Mouse (Mus musculus) hindbrain, embryonic 13.5 days (tissue): ENCODE results near the gene Sf3a1. TPM values are rescaled to one million over a fixed set of nuclear protein-coding genes. Genes with fewer than 3 reads are reported as not detected.
"Not testable (repeated sequence)": the region's sequence is repeated elsewhere in the genome, so short reads cannot be mapped to it uniquely, and the experiment has no call there.

Experiments used
- ATAC-seq: fragments of 200-750 bp; cut with Nextera tagmentation; 2 replicates; pipeline ENCODE4 v1.8.0; 2017; ENCODE audit warnings: moderate TSS enrichment; ENCODE audit not compliant: low FRiP score
- H3K27ac ChIP-seq: fragments of 300-500 bp; sonication (generic); 2 replicates; pipeline ENCODE4 v1.5.1; 2015; ENCODE audit warnings: inconsistent platforms, mild to moderate bottlenecking, moderate library complexity
- H3K27me3 ChIP-seq: fragments of 300-500 bp; sonication (generic); 2 replicates; pipeline ENCODE4 v1.6.1; 2015; ENCODE audit warnings: mild to moderate bottlenecking, inconsistent platforms
- H3K36me3 ChIP-seq: fragments of 300-500 bp; sonication (generic); 2 replicates; pipeline ENCODE4 v1.6.1; 2015; ENCODE audit warnings: mild to moderate bottlenecking, inconsistent platforms
- H3K4me1 ChIP-seq: fragments of 300-500 bp; sonication (generic); replicated peaks from 2 replicates; pipeline ENCODE4 v1.6.1; 2015; ENCODE audit warnings: inconsistent platforms
- H3K4me2 ChIP-seq: fragments of 300-500 bp; sonication (generic); 2 replicates; pipeline ENCODE4 v1.6.1; 2015; ENCODE audit warnings: inconsistent platforms, mild to moderate bottlenecking, moderate library complexity
- H3K4me3 ChIP-seq: fragments of 300-500 bp; sonication (generic); 2 replicates; pipeline ENCODE4 v1.5.1; 2015; ENCODE audit warnings: mild to moderate bottlenecking, inconsistent platforms
- H3K9ac ChIP-seq: fragments of 300-500 bp; sonication (generic); 2 replicates; pipeline ENCODE4 v1.6.1; 2015; ENCODE audit warnings: mild to moderate bottlenecking, inconsistent platforms
- H3K9me3 ChIP-seq: fragments of 300-500 bp; sonication (generic); 2 replicates; pipeline ENCODE4 v1.6.1; 2016; ENCODE audit warnings: inconsistent platforms
- whole genome bisulfite sequencing: fragments of 180-500 bp; shearing (Covaris S2); methylation state at CpG from one replicate; pipeline ENCODE4 v1.1.7; 2015; 5-methylcytosine and 5-hydroxymethylcytosine counted together
- polyA plus RNA-seq: library from polyadenylated mRNA; unstranded; fragments of >200 nt; fragmentation: Nextera tagmentation; extraction: Ambion mirVana; gene quantifications from 2 replicates; pipeline ENCODE4 v1.2.1, GENCODE M21; 2015

Sf3a1 gene
- polyA plus RNA-seq, 1 experiment from 2014 or later, result 54.3 TPM

GRCm38 (mm10) chr11:4174586-4174985 is 14.4 kb downstream of the Sf3a1 start:
- ATAC-seq, result 0 out of 2 replicates have a peak, but pooled peaks have one; percentile 49
- Histone ChIP-seq H3K27me3 (no peaks in the 10 kb centered on the region), H3K4me3 (no peak overlapping the region), H3K36me3 (peaks cover 100% of the 10 kb centered on the region), H3K9ac (no peak overlapping the region), H3K4me2 (no peak overlapping the region), H3K27ac (peak overlapping the region; percentile 23; the same call in 1 of the 2 replicates), H3K4me1 (no peaks in the 10 kb centered on the region), H3K9me3 (no peaks in the 10 kb centered on the region)
- 81% methylated on average over 5 of the region's 5 CpGs for WGBS

GRCm38 (mm10) chr11:4177716-4178115 is 17.6 kb downstream of the Sf3a1 start:
- ATAC-seq, result no peak
- Histone ChIP-seq H3K4me1 (no peaks in the 10 kb centered on the region), H3K4me2 (no peak overlapping the region), H3K27me3 (no peaks in the 10 kb centered on the region), H3K9ac (no peak overlapping the region), H3K27ac (no peak overlapping the region), H3K9me3 (no peaks in the 10 kb centered on the region), H3K4me3 (no peak overlapping the region), H3K36me3 (peaks cover 98% of the 10 kb centered on the region)
- WGBS, result 91% methylated on average over 4 of the region's 4 CpGs

GRCm38 (mm10) chr11:4182061-4182460 is 21.9 kb downstream of the Sf3a1 start:
- WGBS, result 11% methylated on average over 1 of the region's 1 CpGs
- Histone ChIP-seq H3K9ac (no peak overlapping the region), H3K4me1 (peaks cover 3% of the 10 kb centered on the region; the same call in 1 of the 2 replicates), H3K4me2 (no peak overlapping the region), H3K4me3 (no peak overlapping the region), H3K36me3 (peaks cover 65% of the 10 kb centered on the region), H3K27ac (no peak overlapping the region), H3K9me3 (no peaks in the 10 kb centered on the region), H3K27me3 (no peaks in the 10 kb centered on the region)
- ATAC-seq, result no peak

- H3K36me3 ChIP-seq, result peaks cover 50% of the 10 kb centered on the region
- no peaks in the 10 kb centered on the region for H3K27me3 ChIP-seq
- H3K27ac ChIP-seq, result peak overlapping the region; percentile 60; the same call in 1 of the 2 replicates
- no peak for ATAC-seq
- no peak overlapping the region for H3K4me3 ChIP-seq
- H3K4me2 ChIP-seq, result no peak overlapping the region
- H3K9ac ChIP-seq, result no peak overlapping the region
- no peaks in the 10 kb centered on the region for H3K9me3 ChIP-seq
- peaks cover 17% of the 10 kb centered on the region for H3K4me1 ChIP-seq
Measured at GRCm38 (mm10) chr11:4183511-4183910, 23.4 kb downstream of the Sf3a1 start.

- Histone ChIP-seq H3K9ac (no peak overlapping the region), H3K4me2 (no peak overlapping the region), H3K27me3 (no peaks in the 10 kb centered on the region), H3K4me1 (peaks cover 18% of the 10 kb centered on the region), H3K4me3 (no peak overlapping the region), H3K36me3 (peaks cover 42% of the 10 kb centered on the region), H3K9me3 (no peaks in the 10 kb centered on the region), H3K27ac (0 out of 2 replicates have a peak overlapping the region, but pooled peaks have one; percentile 19)
- ATAC-seq, result no peak
- 70% methylated on average over 4 of the region's 4 CpGs for WGBS
Measured at GRCm38 (mm10) chr11:4184251-4184952, 24.3 kb downstream of the Sf3a1 start.

- H3K27ac ChIP-seq, ATAC-seq, H3K9ac ChIP-seq, H3K27me3 ChIP-seq, H3K4me2 ChIP-seq, H3K9me3 ChIP-seq, H3K4me3 ChIP-seq: not testable (repeated sequence)
- Histone ChIP-seq H3K4me1 (peaks cover 23% of the 10 kb centered on the region), H3K36me3 (peaks cover 31% of the 10 kb centered on the region)
- WGBS, result 92% methylated on average over 6 of the region's 6 CpGs
Measured at GRCm38 (mm10) chr11:4185480-4185879, 25.3 kb downstream of the Sf3a1 start.

GRCm38 (mm10) chr11:4186486-4187317 is 26.6 kb downstream of the Sf3a1 start, which contains the start of gene Tbc1d10a:
Gene Tbc1d10a (plus strand): TSS chr11:4186789.
- ATAC-seq, result peak; percentile 99

GRCm38 (mm10) chr11:4187318-4187700 is 27.2 kb downstream of the Sf3a1 start:
- 19% methylated on average over 9 of the region's 9 CpGs for WGBS
- Histone ChIP-seq H3K27ac (peak overlapping the region; percentile 72; the same call in 1 of the 2 replicates), H3K4me1 (peaks cover 26% of the 10 kb centered on the region), H3K9ac (peak overlapping the region; percentile 93), H3K27me3 (no peaks in the 10 kb centered on the region), H3K4me3 (peak overlapping the region; percentile 80), H3K36me3 (peaks cover 14% of the 10 kb centered on the region), H3K4me2 (peak overlapping the region; percentile 88), H3K9me3 (no peaks in the 10 kb centered on the region)
- ATAC-seq, result no peak; the same call in 1 of the 2 replicates

More at GRCm38 (mm10) chr11:4186486-4187317, 26.6 kb downstream of the Sf3a1 start, which contains the start of gene Tbc1d10a:
- Histone ChIP-seq H3K4me3 (peak within 1 kb of the TSS; percentile 80), H3K4me2 (peak within 1 kb of the TSS; percentile 88), H3K27ac (peak within 1 kb of the TSS; percentile 72), H3K9me3 (no peaks in the 10 kb centered on the region), H3K36me3 (peaks cover 19% of the 10 kb centered on the region), H3K9ac (peak within 1 kb of the TSS; percentile 93), H3K27me3 (no peaks in the 10 kb centered on the region), H3K4me1 (peaks cover 23% of the 10 kb centered on the region)
- WGBS, result under 1% methylated on average over 70 of the region's 71 CpGs

- WGBS, result 89% methylated on average over 6 of the region's 6 CpGs
- Histone ChIP-seq H3K4me3 (no peak overlapping the region), H3K27me3 (no peaks in the 10 kb centered on the region), H3K36me3 (no peaks in the 10 kb centered on the region), H3K4me1 (peaks cover 33% of the 10 kb centered on the region), H3K9me3 (no peaks in the 10 kb centered on the region), H3K4me2 (no peak overlapping the region), H3K9ac (no peak overlapping the region), H3K27ac (no peak overlapping the region)
- no peak for ATAC-seq
Measured at GRCm38 (mm10) chr11:4189182-4189581, 29.0 kb downstream of the Sf3a1 start.

DNA sequence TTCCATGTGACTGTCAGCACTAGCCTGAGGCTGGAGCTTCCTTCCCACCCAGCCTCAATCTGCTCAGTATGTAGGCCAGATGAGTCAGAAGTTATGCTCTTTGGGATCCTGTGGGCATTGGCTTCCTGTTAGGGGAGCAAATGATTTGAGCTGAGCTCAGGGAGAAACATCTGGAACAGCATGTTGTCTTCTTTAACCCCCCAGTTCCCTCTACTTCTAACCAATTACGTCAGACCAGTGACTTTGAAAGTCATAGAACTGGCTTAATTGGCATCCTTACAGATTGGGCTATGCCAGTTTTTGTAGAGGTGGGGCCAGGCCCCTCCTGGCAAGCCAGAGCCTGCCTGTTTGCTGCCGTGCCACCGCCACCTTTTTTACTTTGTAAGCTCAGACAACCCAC is 30.5 kb downstream of the Sf3a1 start:
- Histone ChIP-seq H3K27me3 (no peaks in the 10 kb centered on the region), H3K27ac (no peak overlapping the region), H3K4me1 (peaks cover 33% of the 10 kb centered on the region), H3K36me3 (no peaks in the 10 kb centered on the region), H3K4me2 (no peak overlapping the region), H3K9ac (peak overlapping the region; percentile 10; the same call in 1 of the 2 replicates), H3K4me3 (no peak overlapping the region), H3K9me3 (no peaks in the 10 kb centered on the region)
- 76% methylated on average over 3 of the region's 3 CpGs for whole genome bisulfite sequencing
- ATAC-seq, result no peak

- no peak overlapping the region for H3K4me3 ChIP-seq
Measured at GRCm38 (mm10) chr11:4192757-4193156, 32.6 kb downstream of the Sf3a1 start.

GRCm38 (mm10) chr11:4193420-4193819 is 33.3 kb downstream of the Sf3a1 start:
- no peaks in the 10 kb centered on the region for H3K27me3 ChIP-seq
- no peak overlapping the region for H3K27ac ChIP-seq
- H3K4me1 ChIP-seq, result peaks cover 28% of the 10 kb centered on the region
- H3K9me3 ChIP-seq, result no peaks in the 10 kb centered on the region
- ATAC-seq, result no peak
- no peak overlapping the region for H3K4me2 ChIP-seq
- no peak overlapping the region for H3K9ac ChIP-seq
- no peak overlapping the region for H3K4me3 ChIP-seq
- no peaks in the 10 kb centered on the region for H3K36me3 ChIP-seq

More at GRCm38 (mm10) chr11:4192757-4193156, 32.6 kb downstream of the Sf3a1 start:
- H3K4me2 ChIP-seq, result no peak overlapping the region
- no peaks in the 10 kb centered on the region for H3K36me3 ChIP-seq
- WGBS, result 89% methylated on average over 3 of the region's 3 CpGs
- 0 out of 2 replicates have a peak overlapping the region, but pooled peaks have one; percentile 35 for H3K27ac ChIP-seq
- H3K27me3 ChIP-seq, result no peaks in the 10 kb centered on the region
- no peaks in the 10 kb centered on the region for H3K9me3 ChIP-seq
- H3K4me1 ChIP-seq, result peaks cover 34% of the 10 kb centered on the region
- no peak for ATAC-seq
- H3K9ac ChIP-seq, result no peak overlapping the region
